ENCODE assay signal across 9 mouse cellular contexts in the genomic region with DNA sequence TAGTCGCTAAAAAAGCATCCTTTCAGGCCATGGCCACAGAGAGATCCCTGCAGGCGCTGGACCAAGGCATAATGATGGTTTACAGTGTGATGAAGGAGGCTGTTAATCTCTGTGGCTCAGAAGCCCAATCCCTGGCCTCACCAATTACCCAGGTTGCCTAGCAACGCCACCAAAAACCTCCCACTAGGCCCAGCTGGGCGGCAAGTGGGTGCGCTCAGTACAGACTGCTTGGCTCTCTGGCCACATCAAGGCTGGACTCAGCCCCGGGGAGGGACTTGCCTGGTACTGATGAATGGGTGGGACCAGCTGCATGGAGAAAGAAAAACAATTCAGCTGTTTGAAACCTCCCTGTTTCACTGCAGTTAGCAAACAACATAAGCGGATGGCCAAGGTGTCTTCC. TPM values are rescaled to one million over a fixed set of nuclear protein-coding genes. Genes with fewer than 3 reads are reported as not detected.
A peak's percentile ranks its signal among the peaks of the same experiment; 100 is the strongest.
DNase-seq lines count a peak whose midpoint lies in the region; ATAC-seq and TF ChIP-seq lines count a peak whose summit lies in the region.
"Had no signal": no experiment of that assay in that cellular context is flagged by ENCODE, and none has a peak within 500 bp of the region (broad histone marks: within the 10 kb centered on the region; RNA-seq: fewer than 3 reads in every experiment).

No protein-coding gene starts in this region.

- no peak overlapping the region for H3K9ac ChIP-seq in hindbrain, embryonic 14.5 days
- no peak overlapping the region for H3K9ac ChIP-seq in limb, embryonic 12.5 days (replicated peaks)

- intact Hi-C loops in gastrocnemius, adult 2 months (cut with DNase I) = no loop called here

- H3K4me1 ChIP-seq in hindbrain, embryonic 14.5 days (replicated peaks; ENCODE audit: control insufficient read depth, insufficient read depth, low read length) = 0 out of 2 replicates have a peak, but pooled peaks cover 4% of the 10 kb centered on the region
- H3K4me1 ChIP-seq in limb, embryonic 12.5 days (replicated peaks) = peaks cover 7% of the 10 kb centered on the region

- H3K4me2 ChIP-seq in hindbrain, embryonic 14.5 days (replicated peaks) = no peak overlapping the region
- H3K4me2 ChIP-seq in limb, embryonic 12.5 days = no peak overlapping the region

- peak; percentile 10 for DNase-seq in gastrocnemius, postnatal 25 days
- DNase-seq in gastrocnemius, adult 18-20 months (ENCODE audit: low spot score) = no peak
- DNase-seq in hindbrain, embryonic 14.5 days (ENCODE audit: low spot score) = peak; percentile 35
- DNase-seq in right cerebral cortex, postnatal 10 days (ENCODE audit: low spot score in 2 of 2) = peak; percentile 80 to 87
- DNase-seq in gastrocnemius, adult 2 months = no peak
- no peak for DNase-seq in yolk sac, embryonic 10.5 days (ENCODE audit: low spot score)
- DNase-seq in heart, adult 18-20 months = no peak

- 30% methylated on average over 7 of the region's 7 CpGs for WGBS in hindbrain, embryonic 14.5 days
- 35% methylated on average over 7 of the region's 7 CpGs for WGBS in limb, embryonic 12.5 days

- no peaks in the 10 kb centered on the region for H3K27me3 ChIP-seq in hindbrain, embryonic 14.5 days (ENCODE audit: control insufficient read depth, insufficient read depth, low read length)
- no peaks in the 10 kb centered on the region for H3K27me3 ChIP-seq in limb, embryonic 12.5 days

- peak; percentile 53; the same call in 1 of the 2 replicates for ATAC-seq in hindbrain, embryonic 14.5 days (ENCODE audit: low FRiP score)
- ATAC-seq in limb, embryonic 12.5 days (ENCODE audit: insufficient number of reproducible peaks, insufficient read depth, low FRiP score, low TSS enrichment, low read depth) = no peak

- no peaks in the 10 kb centered on the region for H3K9me3 ChIP-seq in hindbrain, embryonic 14.5 days (ENCODE audit: control insufficient read depth, low read length)
- no peaks in the 10 kb centered on the region for H3K9me3 ChIP-seq in limb, embryonic 12.5 days

- H3K4me3 ChIP-seq in hindbrain, embryonic 14.5 days (replicated peaks; ENCODE audit: low read length) = no peak overlapping the region
- no peak overlapping the region for H3K4me3 ChIP-seq in limb, embryonic 12.5 days (replicated peaks)
- H3K4me3 ChIP-seq in gastrocnemius, adult 2 months = no peak overlapping the region

- no peaks in the 10 kb centered on the region for H3K36me3 ChIP-seq in hindbrain, embryonic 14.5 days (replicated peaks; ENCODE audit: control insufficient read depth, insufficient read depth)
- no peaks in the 10 kb centered on the region for H3K36me3 ChIP-seq in limb, embryonic 12.5 days

- no peak overlapping the region for H3K27ac ChIP-seq in hindbrain, embryonic 14.5 days
- peak overlapping the region; percentile 31; the same call in 1 of the 2 replicates for H3K27ac ChIP-seq in limb, embryonic 12.5 days
- H3K27ac ChIP-seq in gastrocnemius, adult 2 months = no peak overlapping the region
- H3K27ac ChIP-seq: macrophage had no signal

- no peak for TF ChIP-seq CTCF in gastrocnemius, adult 2 months (IDR thresholded peaks at IDR 0.05)

RNA-seq across cellular contexts. Expression of gene Rhbdl2, which starts 10.2 kb away (rescaled TPM):
- under 1 TPM in 1 of 2 experiments, not detected in 1; 0.24 TPM for total RNA-seq in gastrocnemius, postnatal 25 days (2021)
- not detected for total RNA-seq in gastrocnemius, adult 18-20 months (2021)
- polyA plus RNA-seq in hindbrain, embryonic 14.5 days (2014; fragmentation: Nextera tagmentation; extraction: Ambion mirVana) = 0.90 and 1.2 TPM in 2 replicates
- polyA plus RNA-seq in limb, embryonic 12.5 days (2016; fragmentation: Nextera tagmentation; extraction: Ambion mirVana) = 2.1 and 3.3 TPM in 2 replicates
- total RNA-seq in gastrocnemius, adult 2 months (2021) = not detected
- not detected for total RNA-seq in heart, adult 18-20 months (2021)
- polyA plus RNA-seq: macrophage had no signal

RNA-seq across cellular contexts. Expression of gene Akirin1, which starts 47.7 kb away (rescaled TPM):
- total RNA-seq in gastrocnemius, postnatal 25 days (2021) = 10 to 100 TPM; 22.9 to 27.6 TPM
- total RNA-seq in gastrocnemius, adult 18-20 months (2021) = 10 to 100 TPM; 22.0 to 23.3 TPM
- 88.5 and 100 TPM in 2 replicates for polyA plus RNA-seq in hindbrain, embryonic 14.5 days (2014; fragmentation: Nextera tagmentation; extraction: Ambion mirVana)
- 67.8 and 71.7 TPM in 2 replicates for polyA plus RNA-seq in limb, embryonic 12.5 days (2016; fragmentation: Nextera tagmentation; extraction: Ambion mirVana)
- total RNA-seq in gastrocnemius, adult 2 months (2021) = 10 to 100 TPM; 24.1 to 24.5 TPM
- total RNA-seq in heart, adult 18-20 months (2021) = 10 to 100 TPM; 24.1 to 25.3 TPM

Comparison
In these comparisons a context has a peak if more than half of its experiments do, and no peak if none do; other contexts are left out.
1. DNase-seq: peak in gastrocnemius, postnatal 25 days (single experiment), hindbrain, embryonic 14.5 days (single experiment) and right cerebral cortex, postnatal 10 days (2 of 2); none in gastrocnemius, adult 18-20 months (single experiment), gastrocnemius, adult 2 months (single experiment), yolk sac, embryonic 10.5 days (single experiment) and heart, adult 18-20 months (0 of 2).